Mouse (Mus musculus): ENCODE results near the gene Lrrc49.
A peak's percentile ranks its signal among the peaks of the same experiment; 100 is the strongest.

Lrrc49 gene

DNA sequence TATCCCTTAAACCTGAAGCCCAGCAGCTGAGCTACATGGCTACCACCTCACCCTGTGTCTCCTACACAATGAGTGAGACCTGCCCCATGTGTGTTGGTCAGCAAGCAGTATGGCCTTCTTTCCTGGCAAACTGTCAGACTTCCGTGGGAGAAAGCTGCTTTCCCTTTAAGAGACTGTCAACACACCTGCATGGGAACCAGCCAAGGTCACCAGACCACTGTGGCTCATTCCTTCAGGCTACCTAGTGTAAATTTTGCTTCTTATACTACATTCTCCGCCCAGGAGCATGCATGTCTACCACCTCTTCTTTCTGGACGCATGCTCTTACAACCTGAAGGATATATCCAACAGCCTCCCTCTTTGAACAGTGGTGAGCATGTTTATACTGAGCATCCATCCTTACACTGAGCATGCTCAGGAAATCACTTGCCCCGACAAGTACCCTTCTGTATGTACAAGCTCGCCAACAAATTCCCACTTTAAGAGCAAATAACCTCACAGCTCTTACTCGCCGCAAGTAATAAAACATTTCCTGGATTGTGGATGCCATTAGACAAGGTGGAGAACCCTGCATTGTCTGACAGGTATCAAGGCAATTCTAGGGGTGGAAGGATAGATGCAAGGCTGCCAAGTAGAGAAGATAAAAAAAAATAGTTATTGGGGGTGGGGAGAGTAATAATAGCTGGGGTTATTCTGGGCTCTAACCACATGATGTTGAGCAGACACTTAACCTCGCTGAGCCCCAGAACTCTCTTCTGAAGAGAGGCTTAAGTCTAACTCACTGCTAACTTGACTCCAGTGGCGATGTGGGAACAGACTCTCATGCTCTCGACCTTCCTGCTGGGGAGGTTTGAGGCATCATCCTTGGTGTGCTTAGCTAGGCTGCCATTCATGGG lies 158.4 kb downstream of the Lrrc49 start:
- DNase-seq = no peak

DNA sequence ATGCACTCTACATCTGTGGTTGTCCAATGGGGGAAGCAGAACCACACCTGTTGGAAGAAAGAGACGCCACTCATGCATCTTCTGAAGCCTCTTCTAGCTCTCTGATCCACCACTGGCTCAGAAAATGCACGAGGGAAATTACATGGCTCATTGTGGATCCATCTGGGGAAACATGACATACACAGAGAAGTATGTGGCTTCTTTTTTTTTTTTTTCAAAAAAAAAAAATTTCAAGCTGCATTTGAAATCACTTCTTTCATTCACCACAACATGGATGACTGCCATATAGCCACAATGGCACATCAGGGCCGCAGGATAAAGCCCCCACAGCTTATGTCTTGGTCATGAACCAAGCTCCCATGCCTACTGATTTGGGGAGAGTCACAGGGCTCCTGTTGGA lies 159.7 kb downstream of the Lrrc49 start:
- DNase-seq = no peak

DNA sequence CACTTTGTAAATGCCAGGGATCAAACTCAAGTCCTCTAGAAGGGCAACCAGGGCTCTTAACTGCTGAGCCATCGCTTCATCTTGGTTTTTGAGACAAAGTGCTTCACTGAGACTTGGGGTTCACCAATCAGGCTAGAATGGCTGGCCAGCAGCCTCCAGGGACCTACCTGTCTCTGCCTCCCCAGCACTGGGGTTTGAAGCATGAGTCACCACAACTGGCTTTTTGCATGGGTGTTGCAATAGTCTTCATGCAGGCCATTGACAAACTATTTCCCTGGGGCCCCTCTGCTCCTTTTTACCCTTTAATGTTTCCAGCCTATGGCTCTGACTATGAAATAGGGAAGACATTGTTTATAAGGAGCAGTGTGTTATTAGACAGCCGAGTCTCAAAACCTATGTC lies 160.1 kb downstream of the Lrrc49 start:
- no peak for DNase-seq

DNA sequence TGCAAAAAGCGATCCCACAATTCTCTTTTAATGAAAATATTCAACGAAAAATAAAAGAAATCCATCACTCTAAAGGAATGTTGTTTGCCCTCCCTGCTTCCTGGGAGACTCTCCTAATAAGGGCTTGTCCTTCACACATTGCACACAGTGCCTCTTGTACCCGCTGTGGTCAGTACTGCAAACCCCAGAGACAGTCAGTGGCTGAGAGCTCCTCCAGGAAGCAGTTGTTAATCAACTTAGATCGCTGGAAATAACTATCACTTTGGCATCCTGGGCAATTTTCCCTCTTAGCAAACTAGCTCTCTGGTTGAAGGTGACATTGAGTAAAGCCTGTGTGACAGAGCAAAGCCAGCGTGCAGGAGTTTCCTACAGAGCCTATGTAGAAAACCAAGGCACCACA lies 160.9 kb downstream of the Lrrc49 start:
- DNase-seq = no peak

DNA sequence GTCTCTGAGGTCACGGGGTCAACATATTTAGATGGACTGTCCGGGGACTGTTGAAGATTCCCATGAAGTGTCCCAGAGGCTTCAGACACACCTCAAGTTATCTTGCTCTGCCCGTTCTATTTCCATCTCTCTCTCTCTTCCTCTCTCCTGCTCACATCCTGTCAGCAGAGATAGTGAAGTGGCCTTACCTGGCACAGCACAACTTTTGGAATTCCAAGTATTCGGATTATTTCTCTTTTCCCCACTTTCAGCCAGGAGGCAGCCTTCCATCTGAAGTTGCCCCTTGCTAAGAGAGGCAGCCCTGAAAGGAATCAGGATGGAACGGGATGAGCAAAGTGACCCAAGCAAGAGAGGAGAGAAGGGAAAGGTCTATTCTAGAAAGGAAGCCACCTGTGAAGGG lies 161.8 kb downstream of the Lrrc49 start:
- no peak for DNase-seq

DNA sequence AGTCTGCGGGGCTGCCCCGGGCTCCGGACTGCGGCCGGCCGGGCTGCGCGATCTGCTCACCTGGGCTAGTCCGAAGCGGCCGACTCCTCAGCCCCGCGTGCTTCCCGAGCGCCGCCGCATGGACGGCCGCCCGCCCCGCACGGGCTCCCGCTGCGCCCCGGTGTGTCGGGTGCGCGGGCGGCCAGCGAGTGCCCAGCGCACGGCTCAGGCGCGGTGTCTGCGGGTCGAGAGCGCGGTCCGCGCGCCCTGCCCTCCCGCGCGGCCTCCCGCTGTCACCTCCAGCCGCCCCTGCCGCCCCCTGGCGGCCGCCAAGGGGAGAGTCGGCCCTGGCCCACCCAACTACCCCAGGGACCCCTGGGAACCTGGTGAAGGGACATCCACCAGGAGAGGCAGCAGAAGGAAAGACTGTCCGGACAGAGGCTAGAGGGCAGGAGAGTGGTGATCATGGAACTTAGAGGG lies 166.1 kb downstream of the Lrrc49 start, which contains the start of gene Thsd4:
TSS of gene Thsd4 (minus strand) at position 241 of the 459 bp plus-strand sequence.
- DNase-seq = peak; percentile 21

DNA sequence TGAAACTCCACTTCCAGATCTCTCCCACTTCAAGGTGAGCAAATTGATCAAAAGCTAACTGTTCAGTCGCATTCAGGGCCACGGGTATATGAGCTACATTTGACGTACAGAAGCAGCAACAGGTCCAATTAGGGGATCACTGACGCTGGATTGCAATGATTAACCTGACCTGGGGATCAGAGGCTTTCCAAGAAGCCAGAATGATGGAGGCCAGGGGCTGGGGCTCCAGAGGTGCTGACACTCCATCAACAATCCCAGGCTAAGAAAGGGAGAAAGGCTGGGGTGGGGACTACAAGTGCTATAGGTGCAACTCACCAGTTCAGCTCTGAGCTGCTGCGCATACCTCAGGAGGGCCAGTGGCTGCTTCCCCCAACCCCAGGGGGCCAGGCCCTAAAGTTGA lies 166.8 kb downstream of the Lrrc49 start:
- DNase-seq = no peak

DNA sequence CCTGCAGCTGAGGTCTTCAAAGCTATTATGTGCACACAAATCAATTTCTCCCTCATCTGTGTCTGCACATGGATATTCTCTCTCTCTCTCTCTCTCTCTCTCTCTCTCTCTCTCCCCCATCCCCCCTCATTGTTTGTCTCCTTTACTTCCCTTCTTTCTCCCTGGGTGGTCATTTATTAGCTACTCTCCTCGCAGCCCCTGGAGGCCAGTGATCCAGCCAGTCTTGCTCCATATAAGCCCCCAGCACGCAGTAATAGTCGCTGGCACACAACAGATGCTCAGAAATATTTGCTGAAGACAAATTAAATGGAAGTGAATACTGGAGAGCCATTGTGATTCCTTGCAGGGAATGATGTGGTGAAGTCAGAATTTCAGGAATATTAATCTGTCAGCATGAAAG lies 168.4 kb downstream of the Lrrc49 start:
- DNase-seq = no peak

Data from cerebellum, adult 11 months (tissue).